Mouse (Mus musculus) neutrophil, adult 5-6 weeks (primary cell): ENCODE data around the gene Lsamp. TPM values are rescaled to one million over a fixed set of nuclear protein-coding genes. Genes with fewer than 3 reads are reported as not detected.

Source experiments
- ATAC-seq: fragments of 151-379, 151-347 bp; 2 replicates; pipeline ENCODE4 v1.8.0; 2017; ENCODE audit warnings: mild to moderate bottlenecking, moderate TSS enrichment; ENCODE audit not compliant: insufficient number of reproducible peaks, poor library complexity, low FRiP score, severe bottlenecking; ENCODE audit errors: extremely low read depth
- total RNA-seq: library from RNA; stranded (forward); fragments of 200-1000 nt; gene quantifications from 2 replicates; pipeline ENCODE4 v1.2.3, GENCODE M21; 2017

The Lsamp gene
- total RNA-seq, 1 experiment from 2014 or later: 0.12 TPM

DNA sequence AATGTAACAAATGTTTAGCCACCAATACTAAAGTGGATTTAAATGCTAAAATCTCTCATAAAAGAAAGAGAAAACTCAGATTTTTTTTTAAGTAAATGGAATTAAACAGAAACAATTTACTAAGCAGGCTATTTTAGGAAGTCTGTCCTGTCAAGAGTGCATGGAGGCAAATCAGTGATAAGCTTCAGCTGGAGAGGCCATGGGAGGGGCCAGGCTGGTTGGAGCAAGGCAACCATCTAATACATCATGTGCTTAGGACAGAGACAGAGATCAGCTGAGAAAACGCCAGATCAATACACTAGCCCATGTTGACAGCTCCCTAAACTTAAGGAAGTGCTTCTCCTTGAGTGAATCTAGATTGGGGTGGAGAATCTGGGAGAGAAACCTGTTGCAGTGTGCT, 1793.4 kb downstream of the Lsamp start:
- ATAC-seq: no peak

DNA sequence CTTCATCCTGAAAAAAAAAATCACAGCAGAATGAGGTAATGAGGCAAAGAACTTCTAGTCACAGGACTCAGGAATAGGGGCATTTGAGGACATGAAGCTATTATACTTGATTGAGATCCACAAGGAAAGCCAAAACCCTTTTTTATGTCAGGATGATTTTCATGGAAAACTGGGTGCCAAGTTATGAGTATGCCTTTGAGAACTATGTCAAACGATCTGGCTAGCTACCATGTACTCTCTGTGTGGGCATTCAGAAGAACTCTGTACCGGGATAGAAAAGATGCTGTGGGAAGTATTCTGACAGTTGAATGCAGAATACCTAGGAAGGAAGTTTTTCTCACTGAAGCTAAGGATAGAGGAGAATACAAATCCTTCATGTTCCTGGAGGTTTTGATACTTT, 1801.4 kb downstream of the Lsamp start:
- no peak for ATAC-seq

DNA sequence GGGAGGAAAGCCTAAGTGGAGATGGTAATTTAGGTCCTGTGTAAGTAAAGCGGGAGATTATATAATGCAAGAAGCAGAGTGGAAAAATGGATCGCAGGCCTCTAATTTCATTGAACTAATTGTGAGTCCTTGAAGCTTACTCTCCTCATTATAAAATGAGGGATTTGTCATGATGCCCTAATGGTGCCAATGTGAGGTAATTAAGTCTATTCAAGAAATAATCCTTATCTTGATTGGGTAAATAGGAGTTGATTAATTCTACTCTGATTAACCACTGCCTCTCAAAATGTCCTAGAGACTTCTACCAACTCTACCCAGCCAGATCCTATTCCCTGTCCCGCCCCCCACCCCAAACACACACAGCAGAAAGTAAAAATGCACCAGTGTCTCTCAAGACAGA, 1802.5 kb downstream of the Lsamp start:
- no peak for ATAC-seq

GRCm38 (mm10) chr16:41787146-41787545, 1803.0 kb downstream of the Lsamp start:
- no peak for ATAC-seq

- ATAC-seq: no peak
Measured at GRCm38 (mm10) chr16:41790016-41790415, 1805.9 kb downstream of the Lsamp start.

DNA sequence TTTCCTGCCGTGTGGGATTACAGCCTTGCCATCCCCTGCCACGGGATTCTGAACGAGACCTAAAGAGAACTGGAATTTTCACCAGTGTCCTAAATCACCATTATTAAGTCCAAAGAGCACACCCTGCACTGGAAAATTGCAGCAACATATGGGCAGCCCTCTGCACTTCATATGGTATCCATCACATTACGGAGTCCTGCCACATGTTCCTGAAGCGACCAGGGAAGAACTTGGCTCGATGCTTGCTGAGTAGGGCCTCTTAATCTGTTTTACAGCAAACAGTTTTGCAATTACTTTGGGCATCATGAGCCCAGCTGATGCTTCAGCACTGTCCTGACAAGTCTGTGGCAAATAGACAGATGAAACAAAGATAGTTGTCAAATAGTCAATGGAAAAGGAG, 1836.2 kb downstream of the Lsamp start:
- no peak for ATAC-seq

DNA sequence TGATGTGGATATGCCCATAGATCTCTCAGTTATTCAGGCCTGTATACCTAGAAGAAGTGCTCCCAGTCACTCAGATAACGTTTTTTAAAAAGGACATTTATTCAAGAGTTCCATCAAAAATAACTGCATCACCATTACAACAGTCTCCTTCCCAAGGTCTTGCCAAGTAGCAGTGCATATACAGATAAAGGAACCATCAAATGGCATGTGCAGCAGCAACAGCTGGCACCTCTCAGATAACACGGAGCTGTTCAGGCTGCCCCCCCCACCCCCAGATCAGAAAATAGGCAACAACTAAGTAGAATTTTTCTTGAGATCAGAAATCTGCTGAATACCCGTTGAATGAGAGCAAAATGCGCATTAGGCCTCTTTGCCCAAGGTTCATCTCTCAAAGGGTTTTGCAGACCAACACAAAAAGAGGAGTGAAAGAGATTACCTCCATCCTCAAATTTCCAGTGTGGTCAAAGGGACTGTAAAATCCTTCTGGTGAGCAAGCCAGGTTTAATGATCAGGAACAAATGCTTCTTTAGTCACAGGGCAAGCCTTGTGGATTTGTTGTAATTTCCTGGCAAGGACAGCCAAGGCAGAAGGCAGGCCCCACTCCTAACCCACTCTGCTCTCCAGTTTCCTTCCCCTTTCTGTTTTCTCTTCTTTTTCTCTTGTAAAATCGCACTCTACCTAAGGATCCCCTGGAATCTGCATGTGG, 1842.9 kb downstream of the Lsamp start:
- ATAC-seq: no peak

- no peak for ATAC-seq
Measured at GRCm38 (mm10) chr16:41827605-41827948, 1843.4 kb downstream of the Lsamp start.

DNA sequence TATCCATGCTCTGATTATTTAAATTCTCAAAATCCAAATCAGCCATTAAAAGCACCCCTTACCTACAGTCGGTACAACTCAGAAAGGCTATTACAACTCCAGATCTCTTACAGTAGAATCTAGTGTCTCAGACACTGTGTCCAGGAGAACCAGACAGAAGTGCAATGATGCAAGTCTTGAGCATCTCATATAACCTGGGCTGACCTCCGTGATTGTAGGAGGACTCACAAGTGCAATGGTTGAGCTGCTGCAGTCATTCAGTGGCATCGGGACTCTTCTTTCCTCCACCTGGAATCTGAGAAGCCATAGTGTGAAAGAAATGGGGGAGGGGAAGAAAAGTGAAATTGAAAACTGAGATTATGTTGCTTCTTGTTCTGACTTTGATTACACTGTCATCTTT, 1850.5 kb downstream of the Lsamp start:
- no peak for ATAC-seq

- no peak for ATAC-seq
Measured at GRCm38 (mm10) chr16:41835745-41836144, 1851.6 kb downstream of the Lsamp start.

GRCm38 (mm10) chr16:41839751-41840404, 1855.7 kb downstream of the Lsamp start:
- ATAC-seq: no peak

DNA sequence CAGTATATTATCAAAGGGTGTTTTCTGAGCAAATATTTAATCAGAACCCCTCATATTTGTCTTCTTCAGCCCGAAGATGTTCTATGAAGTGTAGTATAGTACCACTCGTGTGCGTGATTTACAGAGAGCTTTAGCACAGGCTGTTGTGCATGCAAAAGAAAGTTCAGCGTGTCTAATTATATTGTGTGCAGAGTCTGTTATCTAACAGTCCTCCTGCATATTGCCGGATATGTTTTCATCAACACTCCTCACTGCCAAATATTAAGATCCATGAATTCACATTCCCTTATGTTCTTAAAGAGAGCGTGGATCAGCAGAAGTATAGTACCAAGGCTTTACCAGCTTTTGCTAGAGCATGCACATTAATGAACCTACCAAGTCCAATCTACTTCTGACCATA, 1862.7 kb downstream of the Lsamp start:
- no peak for ATAC-seq

DNA sequence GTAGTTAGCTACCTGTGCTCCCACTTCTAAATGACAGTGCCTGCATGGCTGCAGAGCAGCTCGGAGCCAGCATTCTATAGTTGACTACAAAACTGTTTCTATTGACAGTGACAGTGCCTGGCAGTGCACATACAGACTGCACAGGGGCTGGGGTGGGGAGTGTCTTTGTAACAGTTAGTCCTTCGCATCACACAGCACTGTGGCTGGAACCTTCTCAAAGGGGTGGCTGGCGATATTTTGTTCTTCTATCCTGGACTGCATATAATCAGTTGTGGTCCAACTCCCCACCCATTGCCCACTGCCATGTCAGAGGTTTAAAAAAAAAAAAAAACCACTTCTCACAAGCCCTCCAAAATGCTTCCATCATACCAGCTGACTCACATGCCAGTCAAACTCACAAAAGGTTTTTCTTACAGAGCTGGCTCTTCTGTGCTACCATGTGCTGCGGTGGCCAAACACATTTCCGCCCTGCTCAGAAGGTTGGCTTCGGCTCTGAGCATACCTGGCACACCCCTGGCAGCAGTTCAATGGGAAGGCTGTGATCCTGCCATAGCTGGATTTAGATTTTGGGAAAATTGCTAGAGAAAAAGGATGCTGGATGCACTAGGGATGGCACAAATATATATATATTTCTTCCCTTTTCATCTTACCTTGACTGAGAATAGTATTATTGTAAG, 1887.9 kb downstream of the Lsamp start:
- no peak for ATAC-seq

GRCm38 (mm10) chr16:41888546-41889165, 1904.5 kb downstream of the Lsamp start:
- no peak for ATAC-seq

GRCm38 (mm10) chr16:41900783-41901182, 1916.6 kb downstream of the Lsamp start:
- no peak for ATAC-seq

DNA sequence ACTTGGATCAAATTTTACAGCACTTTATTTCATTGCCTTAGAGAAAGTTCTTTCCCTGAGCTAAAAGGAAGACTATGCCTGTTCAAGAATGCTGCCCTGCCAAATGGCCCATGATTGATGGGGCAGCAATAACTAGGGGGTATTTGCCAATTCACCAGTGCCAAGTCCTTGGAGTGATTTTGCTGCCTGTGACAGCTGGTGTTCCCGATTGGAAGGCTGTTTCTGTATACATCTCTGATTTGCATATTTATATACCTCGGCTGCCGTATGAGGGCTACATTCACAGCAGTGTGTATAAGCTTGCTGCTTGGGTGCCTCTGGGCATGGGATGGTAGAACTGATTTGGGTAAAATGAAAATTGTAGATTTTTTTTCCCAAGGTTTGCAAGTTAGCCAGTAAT, 1919.5 kb downstream of the Lsamp start:
- ATAC-seq: no peak

DNA sequence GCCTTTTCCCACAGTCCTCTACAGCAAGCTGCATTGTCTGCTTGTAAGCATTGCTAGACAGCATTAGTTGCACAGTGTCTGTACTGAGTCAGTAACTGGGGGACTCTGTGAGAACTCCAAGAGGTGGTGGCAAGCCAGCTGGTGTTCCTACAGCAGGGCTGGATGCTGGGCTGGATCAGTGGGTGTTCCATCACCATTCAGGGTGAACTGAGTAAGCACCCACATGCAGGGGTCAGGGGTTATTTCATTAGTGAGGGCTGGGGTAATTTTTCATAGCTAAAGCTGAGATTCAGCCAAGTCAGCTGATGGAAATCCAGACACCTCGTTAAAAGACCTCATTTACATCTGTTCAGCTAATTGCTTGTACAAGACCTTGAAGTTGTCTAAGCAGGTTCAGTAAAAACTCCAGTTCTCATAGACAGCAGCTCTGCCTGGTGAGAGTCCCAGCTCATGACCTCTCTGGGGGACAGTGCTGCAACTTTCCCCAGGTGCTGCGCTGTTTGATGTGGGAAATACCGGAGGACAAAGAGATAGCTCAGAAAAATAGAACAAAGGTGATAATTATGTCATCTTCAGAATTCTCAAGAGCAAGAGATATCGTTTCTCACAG, 1928.5 kb downstream of the Lsamp start:
- no peak for ATAC-seq

GRCm38 (mm10) chr16:41913346-41913745, 1929.2 kb downstream of the Lsamp start:
- ATAC-seq: no peak

DNA sequence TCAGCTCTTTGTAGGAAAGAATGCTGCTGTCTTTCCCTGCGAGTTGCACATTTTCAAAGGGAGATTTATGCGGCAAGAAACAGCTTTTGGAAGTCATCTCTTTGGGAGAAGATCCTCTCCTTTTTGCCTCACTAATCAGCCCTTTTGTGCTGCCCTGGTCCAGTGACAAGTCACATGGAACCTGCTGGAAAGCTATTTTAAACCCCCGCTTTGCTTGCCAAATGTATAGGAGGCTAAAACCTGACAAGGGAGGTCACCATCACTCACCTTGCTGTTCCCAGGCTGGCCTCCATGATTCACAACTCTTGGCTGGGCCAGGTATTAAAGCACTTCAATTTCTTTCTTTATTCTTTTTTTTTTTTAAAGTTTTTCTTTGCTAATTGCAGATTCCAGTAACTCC, 1932.2 kb downstream of the Lsamp start:
- ATAC-seq: no peak
